18 mouse cellular contexts compared by ENCODE assay signal in genomic region chr10:101393416-101393815, GRCm38 (mm10).
"Had no signal": no experiment of that assay in that cellular context is flagged by ENCODE, and none has a peak within 500 bp of the region (broad histone marks: within the 10 kb centered on the region; RNA-seq: fewer than 3 reads in every experiment).

No protein-coding gene starts in this region.

- H3K36me3 ChIP-seq: liver, embryonic 13.5 days; midbrain, embryonic 12.5 days; midbrain, embryonic 15.5 days had no signal

- H3K4me1 ChIP-seq: liver, embryonic 13.5 days; midbrain, embryonic 15.5 days had no signal

- ATAC-seq: midbrain, embryonic 15.5 days had no signal

- H3K9me3 ChIP-seq: liver, embryonic 13.5 days; midbrain, embryonic 12.5 days; midbrain, embryonic 15.5 days had no signal

- H3K4me2 ChIP-seq: liver, embryonic 13.5 days; midbrain, embryonic 12.5 days; midbrain, embryonic 15.5 days had no signal

- H3K9ac ChIP-seq: liver, embryonic 13.5 days; midbrain, embryonic 12.5 days; midbrain, embryonic 15.5 days had no signal

- H3K27me3 ChIP-seq: liver, embryonic 13.5 days; midbrain, embryonic 12.5 days; midbrain, embryonic 15.5 days had no signal

- H3K4me3 ChIP-seq: layer of hippocampus, adult 2 months; left cerebral cortex, adult 2 months; liver, embryonic 13.5 days; midbrain, embryonic 12.5 days; midbrain, embryonic 15.5 days; myocyte had no signal

- H3K27ac ChIP-seq: kidney, postnatal 0 days; layer of hippocampus, adult 2 months; left cerebral cortex, adult 2 months; liver, embryonic 13.5 days; midbrain, embryonic 12.5 days; midbrain, embryonic 15.5 days; stomach, postnatal 0 days had no signal

- DNase-seq: kidney, adult 2 months; kidney, postnatal 25 days; layer of hippocampus, adult 9-11 months; liver, embryonic 13.5 days; lung, adult 2 months; lung, postnatal 14 days; lung, postnatal 4 days; right cerebral cortex, postnatal 25 days; thymus, adult 2 months; thymus, postnatal 14 days; thymus, postnatal 4 days had no signal
